Mouse (Mus musculus) 416B (cell line): ENCODE data around the gene 9930022D16Rik.

Experiments used
- DNase-seq: peaks from one replicate; pipeline ENCODE4 v3.0.0; 2011; ENCODE audit warnings: low read depth

The 9930022D16Rik gene

DNA sequence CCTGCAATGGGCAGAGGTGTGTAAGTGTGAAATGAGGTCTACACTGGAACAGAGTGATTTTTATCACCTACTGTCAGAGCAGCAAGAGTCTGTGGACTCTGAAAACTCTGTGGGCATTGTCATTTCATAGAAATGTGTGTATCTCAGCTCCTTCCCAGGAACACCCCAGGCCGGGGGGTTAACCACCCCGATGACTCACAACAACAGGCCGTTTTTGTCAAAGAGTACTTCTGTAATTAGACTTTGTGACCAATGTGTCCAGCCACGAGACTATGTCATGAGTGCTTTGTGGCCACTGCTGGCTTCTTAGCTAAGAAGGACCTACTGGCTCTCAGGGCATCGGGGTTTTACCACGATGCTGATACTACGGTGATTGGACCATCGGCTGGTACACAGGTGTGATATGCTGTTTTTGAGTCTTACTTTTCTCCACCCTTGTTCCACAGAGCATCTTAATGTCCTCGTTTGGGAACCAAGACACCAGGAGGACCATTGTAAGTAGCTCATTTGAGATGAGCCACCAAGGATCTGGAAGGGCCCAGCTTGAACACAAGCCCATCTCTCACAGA is 3.8 kb downstream of the 9930022D16Rik start:
- peak; percentile 93 for DNase-seq

DNA sequence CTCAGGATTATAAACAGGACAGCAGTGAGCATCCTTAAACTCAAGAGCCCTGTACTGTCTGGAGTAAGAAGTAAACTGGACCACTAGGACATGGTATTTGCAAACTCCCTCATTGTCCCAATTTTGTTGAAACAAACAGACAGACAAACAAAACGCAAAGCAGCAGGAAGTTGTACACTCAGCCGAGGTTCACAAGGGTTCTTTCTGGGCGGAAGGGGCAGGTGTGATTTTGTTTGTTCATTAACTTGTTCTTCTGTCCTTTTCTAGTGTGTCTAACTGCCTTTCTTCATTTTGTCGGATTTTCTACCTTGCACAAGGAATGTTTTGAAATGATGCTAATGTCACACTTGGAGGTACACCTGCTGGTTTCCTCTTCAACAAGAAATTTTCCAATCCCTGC is 5.7 kb downstream of the 9930022D16Rik start:
- DNase-seq = no peak

- DNase-seq = peak; percentile 87
These were observed 6.3 kb downstream of the 9930022D16Rik start for GRCm38 (mm10) chr11:109419961-109420566.

- no peak for DNase-seq
These were observed 6.8 kb downstream of the 9930022D16Rik start for GRCm38 (mm10) chr11:109420567-109420962.

DNA sequence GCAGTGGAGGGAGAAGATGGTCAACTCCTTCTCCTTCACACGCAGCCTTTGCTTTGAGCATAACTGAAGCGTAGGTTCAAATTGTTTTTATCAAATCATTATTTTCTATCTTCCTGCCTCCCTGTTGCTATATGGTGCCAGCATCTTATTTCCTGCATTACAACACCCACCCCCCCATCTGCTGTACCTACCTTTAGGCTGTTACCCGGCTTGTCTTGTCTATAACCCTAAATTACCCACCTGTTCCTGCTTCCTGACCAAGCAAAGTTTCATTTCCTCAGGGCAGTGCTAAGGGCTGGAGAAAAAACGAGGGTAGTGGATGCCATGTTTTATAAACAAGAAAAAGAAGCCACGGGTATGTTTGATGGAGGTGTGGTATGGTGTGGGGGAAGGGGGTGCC is 7.5 kb downstream of the 9930022D16Rik start:
- DNase-seq = no peak

DNA sequence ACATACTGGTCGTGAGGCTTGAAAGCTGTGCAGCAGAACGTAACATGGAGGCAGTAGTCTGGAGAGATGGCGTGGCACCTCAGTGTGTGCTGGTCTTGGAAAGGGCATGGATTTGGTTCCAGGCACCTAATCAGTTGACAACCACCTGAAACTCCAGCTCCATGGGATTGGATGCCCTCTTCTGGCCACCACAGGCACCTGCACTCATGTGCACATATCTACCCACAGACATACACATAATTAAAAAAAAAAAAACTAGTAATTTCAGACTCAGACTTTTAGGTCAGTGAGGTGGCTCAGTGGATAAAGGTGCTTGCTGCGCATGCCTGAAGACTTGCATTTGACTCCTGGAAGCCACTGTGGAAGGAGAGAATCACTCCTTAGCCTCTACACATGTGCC is 8.5 kb downstream of the 9930022D16Rik start:
- no peak for DNase-seq

DNA sequence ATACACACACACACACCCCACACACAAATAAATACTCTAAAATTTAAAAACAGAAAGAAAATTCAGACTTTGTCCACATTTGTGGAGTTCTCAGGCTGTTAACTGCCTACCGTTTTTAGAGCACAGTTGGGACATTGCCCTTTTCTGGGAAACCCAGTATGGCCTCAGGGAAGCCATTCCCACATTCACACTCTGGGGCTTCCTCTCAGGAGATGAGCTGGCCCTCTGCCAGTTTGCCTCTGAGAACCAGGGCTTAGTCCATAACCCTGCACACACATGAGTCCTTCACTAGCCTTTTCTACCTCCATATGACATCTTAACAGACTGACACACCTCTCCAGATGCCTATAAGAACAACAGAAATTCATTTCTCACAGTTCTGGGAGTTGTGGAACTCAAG is 9.6 kb downstream of the 9930022D16Rik start:
- no peak for DNase-seq

GRCm38 (mm10) chr11:109425392-109426271 is 11.9 kb downstream of the 9930022D16Rik start, which contains the start of gene Amz2:
Gene Amz2, plus strand, starts transcription at chr11:109425946.
- DNase-seq = peak; percentile 100

DNA sequence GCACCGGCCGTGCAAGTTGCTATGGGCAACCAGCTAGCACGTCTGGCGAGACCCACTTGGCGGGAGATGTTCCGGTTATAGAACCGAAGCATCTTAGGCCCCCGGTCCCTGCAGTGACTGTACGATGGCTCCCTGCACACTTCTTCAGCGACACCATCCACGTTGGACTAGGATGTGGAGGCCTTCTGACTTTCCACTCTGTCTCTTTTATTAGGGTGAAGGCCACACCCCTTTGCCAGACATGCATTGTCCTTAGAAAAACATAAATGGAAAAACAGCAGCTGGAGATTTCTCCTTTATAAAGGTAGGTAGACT is 12.5 kb downstream of the 9930022D16Rik start:
- no peak for DNase-seq

DNA sequence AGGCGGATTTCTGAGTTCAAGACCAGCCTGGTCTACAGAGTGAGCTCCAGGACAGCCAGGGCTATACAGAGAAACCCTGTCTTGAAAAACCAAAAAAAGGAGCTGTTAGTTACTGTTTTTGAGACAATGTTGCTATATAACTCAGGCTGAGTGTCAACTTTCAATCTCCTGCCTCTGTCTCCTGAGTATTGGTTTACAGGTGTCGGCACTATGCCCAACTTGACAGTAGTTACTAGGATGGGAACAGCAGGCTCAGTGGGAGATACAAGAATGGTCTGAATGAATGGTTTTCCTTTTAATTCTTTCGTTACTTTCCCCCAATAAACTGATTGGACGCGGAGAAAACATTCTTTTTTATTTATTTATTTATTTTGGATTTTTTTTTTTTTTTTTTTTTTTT is 13.6 kb downstream of the 9930022D16Rik start:
- DNase-seq = no peak

- peak; percentile 59 for DNase-seq
These were observed 20.6 kb downstream of the 9930022D16Rik start for GRCm38 (mm10) chr11:109434233-109434798.

- peak; percentile 51 for DNase-seq
These were observed 23.2 kb downstream of the 9930022D16Rik start for GRCm38 (mm10) chr11:109436889-109437288.

DNA sequence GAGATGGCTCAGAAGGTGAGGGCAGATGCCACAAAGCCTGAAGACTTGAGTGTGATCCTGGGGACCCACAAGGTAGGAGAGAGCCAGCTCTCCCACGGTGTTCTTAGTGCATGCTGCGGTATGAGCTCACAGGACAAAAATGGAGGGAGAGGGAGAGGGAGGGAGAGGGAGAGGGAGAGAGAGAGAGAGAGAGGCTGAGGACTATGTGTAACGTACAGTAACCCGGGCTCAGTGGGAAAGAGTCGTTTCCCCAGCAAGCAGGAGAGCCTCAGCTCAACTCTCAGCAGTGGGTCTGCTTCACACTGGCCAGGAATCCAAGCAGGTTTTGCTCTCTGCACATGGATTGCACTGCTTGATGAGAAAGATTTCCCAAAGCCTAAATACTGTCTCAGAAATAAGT is 25.5 kb downstream of the 9930022D16Rik start:
- no peak for DNase-seq

GRCm38 (mm10) chr11:109439829-109440340 is 26.2 kb downstream of the 9930022D16Rik start:
- no peak for DNase-seq

DNA sequence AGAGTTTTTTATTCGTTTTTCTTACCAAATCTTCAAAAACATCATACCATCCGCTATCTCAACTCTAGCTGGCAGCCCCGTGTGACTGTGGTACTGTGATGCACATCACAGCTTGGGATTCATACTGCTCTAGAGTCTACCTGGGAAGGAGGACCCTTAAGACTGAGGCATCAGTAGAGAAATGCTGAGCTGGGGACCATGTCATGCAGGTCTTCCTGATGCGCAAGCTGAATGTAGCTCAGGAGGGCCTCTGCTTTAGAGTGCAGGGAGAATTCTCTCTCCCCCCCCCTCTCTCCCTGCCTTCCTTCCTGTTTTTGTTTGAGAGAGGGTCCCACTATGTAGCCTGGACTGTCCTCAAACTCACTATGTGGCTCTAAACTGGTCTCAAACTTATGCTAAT is 26.9 kb downstream of the 9930022D16Rik start:
- no peak for DNase-seq

DNA sequence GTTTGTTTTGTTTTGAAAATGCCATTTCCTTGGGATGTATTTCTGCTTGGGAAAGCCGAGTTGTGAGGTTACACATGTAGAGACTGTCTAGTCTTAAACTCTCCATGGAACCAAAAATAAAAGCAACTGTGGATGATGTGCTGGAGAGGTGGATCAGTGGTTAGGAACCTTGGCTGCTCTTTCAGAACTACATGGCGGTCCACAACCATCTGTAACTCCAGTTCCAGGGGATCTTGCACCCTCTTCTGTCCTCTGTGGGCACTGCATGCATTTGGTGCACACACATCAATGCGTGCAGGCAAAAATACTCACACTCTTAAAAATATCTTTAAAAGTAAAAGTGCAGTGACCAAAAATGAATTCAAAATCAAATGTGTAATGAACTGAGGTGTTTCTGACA is 27.4 kb downstream of the 9930022D16Rik start:
- peak; percentile 71 for DNase-seq

DNA sequence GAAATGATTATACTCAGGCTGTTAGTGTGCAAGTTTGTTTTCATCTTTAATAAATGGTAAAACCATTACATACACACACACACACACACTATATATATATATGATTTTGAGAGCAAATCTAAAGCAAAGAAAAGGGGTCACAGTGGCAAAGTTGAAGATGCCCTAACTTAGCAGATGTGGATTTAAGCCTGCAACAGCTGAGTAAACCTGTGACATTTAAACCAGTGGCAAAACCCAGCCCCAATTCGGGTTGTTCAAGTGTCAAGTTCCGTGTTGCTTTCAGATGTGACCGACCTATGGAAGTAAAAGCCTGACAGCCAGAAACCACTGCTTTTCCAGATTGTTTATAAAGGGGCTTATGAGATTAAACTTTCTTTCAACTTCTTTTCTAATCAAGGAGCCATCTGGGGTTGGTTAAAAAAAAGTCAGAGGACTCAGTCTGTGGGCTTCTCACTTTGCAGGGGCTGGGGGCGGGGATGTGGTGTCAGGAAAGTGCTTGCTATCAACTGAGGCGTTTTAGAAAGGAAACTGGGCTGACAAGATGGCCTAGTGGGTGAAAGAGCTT is 28.5 kb downstream of the 9930022D16Rik start:
- DNase-seq = peak; percentile 26

GRCm38 (mm10) chr11:109443468-109444263 is 29.9 kb downstream of the 9930022D16Rik start:
- DNase-seq = peak; percentile 32

DNA sequence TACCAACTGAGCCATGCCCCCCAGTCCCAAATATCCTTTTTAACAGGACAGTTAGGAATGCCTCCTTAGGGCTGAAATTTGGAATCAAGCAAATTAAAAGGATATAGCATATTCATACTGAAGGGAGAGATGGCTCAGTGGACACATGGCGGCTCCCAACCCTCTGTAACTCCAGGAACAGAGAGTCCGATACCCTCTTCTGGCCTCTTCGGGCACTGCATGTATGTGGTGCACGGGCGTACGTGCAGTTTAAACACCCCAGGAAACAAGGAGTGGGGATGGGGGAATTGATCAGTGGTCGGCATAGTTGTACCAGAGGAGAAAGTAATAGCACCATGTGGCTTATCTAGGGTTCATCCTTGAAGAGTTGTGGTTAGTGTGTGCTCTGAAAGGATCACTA is 30.9 kb downstream of the 9930022D16Rik start:
- DNase-seq = peak; percentile 70

DNA sequence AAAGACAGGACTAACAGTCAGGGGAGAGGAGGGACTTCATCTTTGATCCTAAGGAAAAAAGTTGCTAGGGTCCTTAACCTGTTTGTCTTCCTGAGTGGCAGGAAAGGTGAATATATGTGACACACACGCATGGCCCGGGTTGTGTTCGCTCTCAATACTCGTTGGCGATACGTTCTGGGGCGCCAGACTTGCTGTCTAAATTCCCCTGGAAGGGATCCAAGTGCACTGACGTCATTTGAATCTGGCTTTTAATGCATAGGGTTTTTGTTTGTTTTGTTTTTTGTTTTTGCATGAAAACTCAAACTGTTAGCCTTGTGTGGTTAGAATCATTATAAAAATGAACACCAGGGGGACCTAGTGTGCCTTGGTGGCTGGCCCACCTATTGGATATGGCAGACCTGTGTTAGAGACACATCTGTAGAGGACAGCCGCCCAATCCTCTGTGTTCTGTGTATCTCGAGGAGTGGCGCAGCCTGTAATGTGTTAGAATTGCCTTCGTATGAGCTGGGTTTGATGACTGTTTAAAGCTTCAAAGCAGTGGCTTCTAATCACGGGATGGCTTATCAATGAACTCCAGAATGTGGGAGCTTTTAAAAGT is 31.8 kb downstream of the 9930022D16Rik start:
- DNase-seq = peak; percentile 80

GRCm38 (mm10) chr11:109451169-109451568 is 37.5 kb downstream of the 9930022D16Rik start:
- no peak for DNase-seq
